Mouse (Mus musculus): Measurements from ENCODE around the gene Bend3. TPM values are rescaled to one million over a fixed set of nuclear protein-coding genes. Genes with fewer than 3 reads are reported as not detected.

The Bend3 gene
- polyA plus RNA-seq, 1 experiment, result 1.8 TPM

- no peak for TF ChIP-seq POLR2A (IDR thresholded peaks at IDR 0.05; ENCODE audit: low read depth, low read length)
- no peaks in the 10 kb centered on the region for H3K27me3 ChIP-seq (ENCODE audit: control insufficient read depth, insufficient read depth, low read length)
- WGBS, result 74% methylated on average over 3 of the region's 3 CpGs
These were observed 30.0 kb upstream of the Bend3 start for GRCm38 (mm10) chr10:43448656-43449055.

DNA sequence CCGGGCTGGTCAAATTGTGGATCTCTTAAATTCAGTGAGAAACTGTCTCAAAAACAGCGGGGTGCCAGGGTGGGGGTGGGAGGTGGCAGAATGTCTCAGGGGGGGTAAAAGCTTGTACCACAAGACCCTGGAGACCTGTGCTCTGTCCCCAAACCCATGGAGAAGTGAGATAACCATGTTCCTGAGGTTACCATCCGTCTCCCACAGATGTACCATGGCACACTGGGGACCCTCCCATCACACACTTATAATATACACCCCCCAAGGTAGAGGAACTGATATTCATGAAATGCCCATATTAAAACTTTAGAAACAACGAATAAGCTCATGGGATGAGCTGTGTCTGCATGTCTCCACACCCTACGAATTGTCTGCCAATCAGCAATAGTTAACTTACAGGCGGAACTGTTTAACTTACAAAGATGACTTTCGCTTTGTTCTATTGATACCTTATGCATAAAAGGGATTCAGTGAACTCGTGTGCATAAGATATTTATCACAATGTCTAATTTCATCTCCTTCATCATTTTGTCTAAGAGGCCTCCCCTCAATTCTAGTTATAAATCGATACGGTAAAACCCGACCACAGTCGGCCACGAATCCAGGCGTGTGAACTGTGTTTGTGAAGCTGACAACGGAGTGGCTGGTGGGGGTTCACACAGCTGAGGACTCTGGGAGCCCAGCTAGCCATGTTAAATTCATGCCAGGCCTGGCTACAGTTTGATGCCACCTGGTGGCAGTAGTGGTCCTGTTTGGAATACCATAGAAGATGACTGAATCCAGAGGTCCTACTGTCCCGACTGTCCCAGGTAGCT, 26.6 kb upstream of the Bend3 start:
- H3K4me1 ChIP-seq (ENCODE audit: control insufficient read depth, insufficient read depth, insufficient read length, low read length), result 0 out of 2 replicates have a peak, but pooled peaks cover 4% of the 10 kb centered on the region
- H3K4me3 ChIP-seq (ENCODE audit: low read depth, low read length), result peak overlapping the region; percentile 37
- WGBS, result 16% methylated on average over 16 of the region's 16 CpGs
- H3K36me3 ChIP-seq (ENCODE audit: control insufficient read depth, insufficient read depth, low read length), result no peaks in the 10 kb centered on the region
- H3K27me3 ChIP-seq (ENCODE audit: control insufficient read depth, insufficient read depth, low read length), result no peaks in the 10 kb centered on the region
- no peak overlapping the region for H3K27ac ChIP-seq (ENCODE audit: insufficient read depth, low read depth, low read length)
- TF ChIP-seq POLR2A (IDR thresholded peaks at IDR 0.05; ENCODE audit: low read depth, low read length) (no peak), CTCF (IDR thresholded peaks at IDR 0.05; ENCODE audit: extremely low read depth, insufficient read length, insufficient replicate concordance, low read depth, low read length) (peak; percentile 66; the same call in 1 of the 2 replicates)

More at GRCm38 (mm10) chr10:43448656-43449055, 30.0 kb upstream of the Bend3 start:
- Histone ChIP-seq H3K4me3 (ENCODE audit: low read depth, low read length) (no peak overlapping the region), H3K36me3 (ENCODE audit: control insufficient read depth, insufficient read depth, low read length) (no peaks in the 10 kb centered on the region), H3K27ac (ENCODE audit: insufficient read depth, low read depth, low read length) (no peak overlapping the region), H3K4me1 (ENCODE audit: control insufficient read depth, insufficient read depth, insufficient read length, low read length) (0 out of 2 replicates have a peak, but pooled peaks cover 2% of the 10 kb centered on the region)

DNA sequence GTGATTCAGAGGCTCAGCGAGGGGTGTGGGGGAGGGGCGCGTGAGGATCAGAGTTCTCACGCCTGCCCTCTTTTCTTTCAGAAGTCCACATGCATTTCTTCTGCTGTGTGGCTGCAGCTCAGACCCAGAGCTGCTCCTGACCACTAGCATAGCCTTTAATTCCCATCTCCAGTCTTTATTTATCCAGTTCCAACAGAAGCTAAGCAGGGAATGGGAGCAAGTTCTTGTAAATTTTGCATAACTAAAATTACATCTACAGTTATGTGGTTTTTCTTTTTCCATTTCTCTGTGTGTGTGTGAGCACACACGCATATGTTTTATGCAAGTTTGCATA, 26.0 kb upstream of the Bend3 start:
- Histone ChIP-seq H3K27ac (ENCODE audit: insufficient read depth, low read depth, low read length) (no peak overlapping the region), H3K4me1 (ENCODE audit: control insufficient read depth, insufficient read depth, insufficient read length, low read length) (0 out of 2 replicates have a peak, but pooled peaks cover 4% of the 10 kb centered on the region), H3K36me3 (ENCODE audit: control insufficient read depth, insufficient read depth, low read length) (no peaks in the 10 kb centered on the region), H3K4me3 (ENCODE audit: low read depth, low read length) (no peak overlapping the region; the same call in 1 of the 2 replicates), H3K27me3 (ENCODE audit: control insufficient read depth, insufficient read depth, low read length) (no peaks in the 10 kb centered on the region)
- TF ChIP-seq POLR2A (IDR thresholded peaks at IDR 0.05; ENCODE audit: low read depth, low read length), result no peak
- no peak for TF ChIP-seq CTCF (IDR thresholded peaks at IDR 0.05; ENCODE audit: extremely low read depth, insufficient read length, insufficient replicate concordance, low read depth, low read length)
- 20% methylated on average over 5 of the region's 5 CpGs for WGBS

DNA sequence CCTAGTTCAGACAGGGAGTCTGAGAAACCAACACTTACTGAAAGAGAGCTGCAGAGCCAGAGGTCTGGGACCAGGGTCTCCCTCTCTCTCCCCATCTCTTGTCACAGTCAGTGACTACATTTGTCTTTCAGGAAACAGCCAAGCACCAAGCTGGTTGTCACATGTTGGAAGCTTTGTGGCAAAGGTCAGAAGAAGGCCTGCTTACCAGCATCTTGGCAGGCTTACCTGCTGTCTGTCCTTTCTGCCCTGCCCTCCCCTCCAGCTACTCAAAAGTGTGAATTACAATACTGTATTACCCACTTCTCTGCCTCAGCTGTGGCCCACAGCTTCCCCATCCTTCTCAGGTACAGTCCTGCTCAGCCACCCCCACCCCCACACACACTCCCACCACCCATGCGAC, 24.4 kb upstream of the Bend3 start:
- Histone ChIP-seq H3K27ac (ENCODE audit: insufficient read depth, low read depth, low read length) (no peak overlapping the region), H3K27me3 (ENCODE audit: control insufficient read depth, insufficient read depth, low read length) (no peaks in the 10 kb centered on the region), H3K4me3 (ENCODE audit: low read depth, low read length) (no peak overlapping the region), H3K36me3 (ENCODE audit: control insufficient read depth, insufficient read depth, low read length) (no peaks in the 10 kb centered on the region), H3K4me1 (ENCODE audit: control insufficient read depth, insufficient read depth, insufficient read length, low read length) (0 out of 2 replicates have a peak, but pooled peaks cover 4% of the 10 kb centered on the region)
- whole genome bisulfite sequencing, result 93% methylated on average over 1 of the region's 1 CpGs
- TF ChIP-seq POLR2A (IDR thresholded peaks at IDR 0.05; ENCODE audit: low read depth, low read length) (no peak), CTCF (IDR thresholded peaks at IDR 0.05; ENCODE audit: extremely low read depth, insufficient read length, insufficient replicate concordance, low read depth, low read length) (no peak)

DNA sequence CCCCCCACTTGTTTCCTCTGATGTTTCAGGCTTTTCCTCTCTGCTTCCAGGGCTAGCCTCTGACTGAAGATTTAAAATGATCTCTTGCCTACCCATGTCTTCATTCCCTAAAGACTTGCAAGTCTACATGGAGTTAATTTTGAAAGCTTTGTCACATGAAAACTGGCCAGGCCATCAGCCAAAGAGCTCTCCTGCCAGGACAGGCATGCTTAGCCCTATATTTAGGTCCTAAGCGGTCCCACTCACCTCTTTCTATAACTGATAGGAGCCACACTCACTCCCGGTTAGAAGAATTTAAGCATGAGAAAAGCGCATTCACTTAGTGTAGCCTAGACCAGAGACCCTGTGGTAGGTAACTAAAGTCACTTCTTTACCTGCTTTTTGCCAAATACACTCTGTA, 24.0 kb upstream of the Bend3 start:
- H3K4me1 ChIP-seq (ENCODE audit: control insufficient read depth, insufficient read depth, insufficient read length, low read length), result 0 out of 2 replicates have a peak, but pooled peaks cover 4% of the 10 kb centered on the region
- no peaks in the 10 kb centered on the region for H3K36me3 ChIP-seq (ENCODE audit: control insufficient read depth, insufficient read depth, low read length)
- no peak overlapping the region for H3K27ac ChIP-seq (ENCODE audit: insufficient read depth, low read depth, low read length)
- H3K4me3 ChIP-seq (ENCODE audit: low read depth, low read length), result no peak overlapping the region
- WGBS, result 93% methylated on average over 3 of the region's 3 CpGs
- H3K27me3 ChIP-seq (ENCODE audit: control insufficient read depth, insufficient read depth, low read length), result no peaks in the 10 kb centered on the region
- no peak for TF ChIP-seq CTCF (IDR thresholded peaks at IDR 0.05; ENCODE audit: extremely low read depth, insufficient read length, insufficient replicate concordance, low read depth, low read length)
- no peak for TF ChIP-seq POLR2A (IDR thresholded peaks at IDR 0.05; ENCODE audit: low read depth, low read length)

GRCm38 (mm10) chr10:43462821-43463220, 15.8 kb upstream of the Bend3 start:
- no peaks in the 10 kb centered on the region for H3K27me3 ChIP-seq (ENCODE audit: control insufficient read depth, insufficient read depth, low read length)
- TF ChIP-seq POLR2A (IDR thresholded peaks at IDR 0.05; ENCODE audit: low read depth, low read length) (no peak), CTCF (IDR thresholded peaks at IDR 0.05; ENCODE audit: extremely low read depth, insufficient read length, insufficient replicate concordance, low read depth, low read length) (no peak)
- H3K27ac ChIP-seq (ENCODE audit: insufficient read depth, low read depth, low read length), result peak overlapping the region; percentile 63; the same call in 1 of the 2 replicates
- 37% methylated on average over 5 of the region's 5 CpGs for WGBS
- H3K36me3 ChIP-seq (ENCODE audit: control insufficient read depth, insufficient read depth, low read length), result no peaks in the 10 kb centered on the region
- H3K4me3 ChIP-seq (ENCODE audit: low read depth, low read length), result no peak overlapping the region
- H3K4me1 ChIP-seq (ENCODE audit: control insufficient read depth, insufficient read depth, insufficient read length, low read length), result peaks cover 4% of the 10 kb centered on the region; the same call in 1 of the 2 replicates

DNA sequence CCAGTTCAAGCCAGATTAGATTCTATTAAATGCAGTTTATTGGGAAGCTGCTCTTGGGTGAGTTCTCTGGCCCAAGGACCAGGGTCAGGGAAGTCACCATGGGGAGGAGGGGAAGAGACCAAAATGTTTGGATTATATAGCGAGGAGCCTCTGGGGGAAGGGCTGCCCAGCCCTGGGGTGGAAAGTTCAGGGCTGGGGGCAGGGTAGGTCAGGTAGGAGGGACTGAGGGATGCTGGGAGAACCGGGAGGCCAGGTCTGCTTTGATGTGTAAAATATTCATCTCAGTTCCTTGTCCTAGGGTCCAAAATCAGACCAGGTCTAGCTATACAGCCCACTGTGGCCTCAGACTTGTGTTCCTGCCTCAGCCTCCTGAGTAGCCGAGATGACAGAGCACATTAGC, 15.4 kb upstream of the Bend3 start:
- 54% methylated on average over 3 of the region's 3 CpGs for WGBS
- Histone ChIP-seq H3K27me3 (ENCODE audit: control insufficient read depth, insufficient read depth, low read length) (no peaks in the 10 kb centered on the region), H3K36me3 (ENCODE audit: control insufficient read depth, insufficient read depth, low read length) (no peaks in the 10 kb centered on the region), H3K4me3 (ENCODE audit: low read depth, low read length) (no peak overlapping the region), H3K27ac (ENCODE audit: insufficient read depth, low read depth, low read length) (peak overlapping the region; percentile 63; the same call in 1 of the 2 replicates), H3K4me1 (ENCODE audit: control insufficient read depth, insufficient read depth, insufficient read length, low read length) (peaks cover 4% of the 10 kb centered on the region; the same call in 1 of the 2 replicates)
- no peak for TF ChIP-seq CTCF (IDR thresholded peaks at IDR 0.05; ENCODE audit: extremely low read depth, insufficient read length, insufficient replicate concordance, low read depth, low read length)
- no peak for TF ChIP-seq POLR2A (IDR thresholded peaks at IDR 0.05; ENCODE audit: low read depth, low read length)
